Mouse (Mus musculus) CD8-positive naive resting alpha-beta T cell, adult 2 months (primary cell): ENCODE measurements around the gene Kif19a.

Experiments
- DNase-seq, 2 experiments: peaks; one replicate each; pipeline ENCODE4 v3.0.0; 2022; ENCODE audit warnings: low read depth in 2 of 2, low spot score in 2 of 2

The Kif19a gene

DNA sequence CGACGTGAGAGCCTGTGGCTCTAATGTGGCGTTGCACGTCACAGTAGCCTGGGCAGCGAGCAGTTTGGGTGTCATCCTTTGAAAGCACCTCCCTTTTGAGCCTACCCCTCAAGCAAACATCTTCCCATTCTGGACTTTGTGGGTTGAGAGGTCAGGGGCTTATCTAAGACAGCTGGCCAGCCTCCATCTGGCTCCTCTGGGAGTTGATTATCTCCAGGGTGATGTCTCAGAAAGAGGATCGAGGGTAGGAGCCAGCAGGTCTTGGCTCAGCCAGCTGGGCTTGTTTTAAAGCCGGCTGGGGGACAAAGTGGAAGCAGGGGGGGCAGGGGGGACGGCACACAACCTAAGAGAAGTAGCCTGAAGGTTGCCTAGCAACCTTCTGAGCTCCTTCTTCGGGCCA is 14.9 kb downstream of the Kif19a start:
- DNase-seq = no peak

DNA sequence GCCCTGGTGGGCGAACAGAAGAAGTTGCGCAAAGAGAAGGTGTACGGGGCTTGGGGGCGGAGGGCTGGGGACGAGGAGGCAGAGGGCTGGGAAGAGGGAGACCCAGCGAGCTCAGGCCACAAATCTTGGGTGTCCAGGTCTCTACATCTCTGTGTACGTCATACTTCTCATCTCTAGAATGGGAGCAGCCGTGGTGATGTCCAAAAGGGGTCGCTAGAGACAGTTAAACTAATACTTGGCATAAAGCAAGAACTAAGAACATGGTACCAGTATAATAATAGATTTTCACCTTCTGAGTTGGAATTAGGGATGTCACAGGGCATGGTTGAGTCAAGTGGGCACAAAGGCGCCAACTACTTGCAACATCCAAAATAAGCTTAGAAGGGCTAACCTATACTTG is 20.7 kb downstream of the Kif19a start:
- no peak for DNase-seq

DNA sequence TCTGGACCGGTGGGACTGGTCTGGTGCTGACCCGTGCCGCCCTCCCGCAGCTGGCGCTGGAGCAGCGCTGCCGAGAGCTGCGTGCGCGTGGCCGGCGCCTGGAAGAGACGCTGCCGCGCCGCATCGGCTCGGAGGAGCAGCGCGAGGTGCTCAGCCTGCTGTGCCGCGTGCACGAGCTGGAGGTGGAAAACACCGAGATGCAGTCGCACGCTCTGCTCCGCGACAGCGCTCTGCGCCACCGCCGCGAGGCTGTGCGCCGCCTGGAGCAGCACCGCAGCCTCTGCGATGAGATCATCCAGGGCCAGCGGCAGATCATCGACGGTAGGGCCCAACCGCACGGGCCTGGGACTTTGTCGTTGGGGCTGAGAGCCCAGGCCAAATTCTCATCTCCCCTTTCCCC is 21.1 kb downstream of the Kif19a start:
- DNase-seq = no peak

DNA sequence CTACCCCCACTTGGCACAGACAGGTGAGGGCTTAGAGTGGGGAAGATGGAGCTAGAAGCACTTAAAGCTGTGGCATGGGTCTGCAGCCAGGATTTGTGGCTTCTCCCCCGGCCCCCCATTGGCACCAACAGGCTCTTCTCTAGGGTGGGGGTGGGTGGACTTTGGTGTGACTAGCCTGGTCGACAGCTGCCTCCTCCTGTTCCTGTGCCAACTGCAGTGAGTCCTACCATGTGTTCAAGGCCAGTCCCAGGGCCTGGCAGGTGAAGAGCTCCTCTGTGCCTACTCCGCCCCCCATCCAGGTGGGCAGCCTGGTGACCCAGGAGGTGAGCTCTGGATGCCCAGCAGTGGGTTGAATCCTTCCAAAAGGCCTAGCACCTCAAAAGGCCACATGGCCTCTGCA is 22.4 kb downstream of the Kif19a start:
- no peak for DNase-seq

DNA sequence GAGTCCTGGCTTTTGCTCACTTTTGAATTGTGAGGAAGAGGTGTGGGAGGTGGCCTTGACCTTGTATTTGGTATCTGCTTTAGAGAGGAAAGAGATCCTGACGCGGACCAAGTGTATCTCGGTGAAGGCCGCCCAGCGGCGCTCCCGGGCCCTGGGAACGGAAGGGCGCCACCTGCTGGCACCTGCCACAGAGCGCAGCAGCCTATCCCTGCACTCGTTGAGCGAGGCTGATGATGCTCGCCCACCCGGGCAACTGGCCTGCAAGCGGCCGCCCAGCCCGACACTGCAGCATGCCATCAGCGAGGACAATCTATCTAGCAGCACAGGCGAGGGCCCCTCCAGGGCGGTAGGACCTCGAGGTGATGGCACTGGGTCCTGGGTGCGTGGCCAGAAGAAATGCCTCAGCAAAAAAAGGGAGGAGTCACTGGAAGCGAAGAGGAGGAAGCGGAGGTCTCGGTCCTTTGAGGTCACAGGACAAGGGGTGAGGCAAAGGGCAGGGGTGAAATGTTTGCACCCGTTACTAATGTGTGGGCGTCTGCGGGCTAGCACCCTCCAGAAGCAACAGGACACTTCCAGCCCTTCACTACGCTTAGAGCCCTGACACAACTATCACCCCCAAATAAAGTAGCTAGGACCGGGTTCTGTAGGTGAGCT is 24.0 kb downstream of the Kif19a start:
- peak; percentile 59 to 66 for DNase-seq

DNA sequence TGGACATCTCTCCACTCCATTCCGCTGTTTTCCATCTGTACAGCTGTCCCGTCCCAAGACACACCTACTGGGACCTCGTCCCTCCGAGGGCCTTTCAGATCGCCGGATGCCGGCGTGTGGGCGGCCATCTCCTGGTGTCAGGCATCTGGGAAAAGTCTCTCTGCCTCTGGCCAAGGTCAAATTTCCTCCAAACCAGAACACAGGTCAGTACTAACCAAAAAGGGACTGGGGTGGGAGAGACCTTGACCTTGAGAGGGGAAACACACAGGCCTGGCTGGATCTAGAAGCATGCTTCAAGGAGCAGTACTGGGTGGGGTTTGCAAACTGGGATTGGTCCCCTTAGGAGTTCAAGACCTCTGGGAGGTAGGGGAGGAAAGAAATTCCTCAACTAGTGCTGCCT is 24.5 kb downstream of the Kif19a start:
- no peak for DNase-seq

DNA sequence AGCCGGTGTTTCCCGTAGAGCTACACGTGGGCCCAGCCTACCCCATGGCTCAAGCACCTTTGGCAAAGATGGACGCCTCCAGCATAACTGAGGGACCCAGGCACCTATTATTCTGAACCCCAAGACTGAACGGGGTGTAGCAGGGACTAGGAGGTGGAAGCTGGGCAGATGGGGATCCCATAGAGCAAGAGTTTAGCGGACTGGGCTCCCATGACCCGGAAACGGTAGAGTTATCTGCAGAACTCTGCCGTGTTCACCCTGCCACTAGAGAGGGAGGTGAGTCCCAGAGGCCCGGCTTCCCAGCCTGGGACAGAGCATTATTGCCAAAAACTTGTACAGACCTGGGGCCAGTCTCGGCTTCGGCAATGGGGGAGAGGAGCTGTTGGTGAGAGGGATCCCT is 25.0 kb downstream of the Kif19a start:
- no peak for DNase-seq

DNA sequence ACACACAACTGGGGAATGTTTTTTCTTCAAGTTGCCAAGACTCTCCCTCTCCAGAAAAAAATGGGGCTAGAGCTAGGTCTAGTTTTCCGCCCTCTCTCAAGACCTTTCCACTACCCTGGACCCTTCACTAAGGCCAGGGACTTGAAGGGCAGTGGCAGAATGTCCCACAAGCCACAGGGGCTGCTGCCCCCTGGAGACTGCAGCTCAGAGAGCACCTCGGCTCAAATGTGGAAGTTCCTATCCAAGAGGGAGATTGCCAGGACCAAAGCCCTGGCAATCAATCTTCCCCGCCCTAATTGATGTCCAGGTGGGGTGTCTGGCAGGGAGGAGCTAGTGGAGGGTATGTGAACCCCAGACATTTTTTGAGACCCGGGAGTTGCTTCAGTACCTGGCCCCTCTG is 25.7 kb downstream of the Kif19a start:
- DNase-seq = no peak

DNA sequence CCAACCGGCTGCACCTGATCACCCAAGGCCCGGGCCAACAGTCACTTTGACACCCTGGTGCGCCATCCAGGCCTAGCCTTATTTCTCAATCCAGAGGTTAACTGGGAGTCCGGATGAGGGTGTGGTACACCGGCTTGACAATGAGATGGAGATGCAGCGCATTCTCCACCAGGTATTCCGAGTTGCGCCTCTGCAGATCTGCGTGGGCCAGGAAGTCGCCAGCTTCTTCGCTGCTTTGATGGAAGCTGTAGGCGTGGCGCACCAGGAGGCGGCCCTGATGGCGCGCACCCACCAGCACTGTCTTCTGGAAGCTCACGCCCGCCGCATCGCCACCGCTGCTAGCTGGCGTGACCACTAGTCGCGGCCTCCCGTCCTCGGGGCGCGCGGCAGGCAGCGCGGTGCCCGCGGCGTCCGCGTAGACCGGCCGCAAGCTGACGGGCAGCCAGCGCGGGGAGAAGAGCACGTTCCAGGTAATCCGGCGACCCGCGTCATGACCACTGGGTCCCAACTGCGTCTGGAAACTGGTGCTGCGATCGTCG is 26.2 kb downstream of the Kif19a start:
- no peak for DNase-seq

DNA sequence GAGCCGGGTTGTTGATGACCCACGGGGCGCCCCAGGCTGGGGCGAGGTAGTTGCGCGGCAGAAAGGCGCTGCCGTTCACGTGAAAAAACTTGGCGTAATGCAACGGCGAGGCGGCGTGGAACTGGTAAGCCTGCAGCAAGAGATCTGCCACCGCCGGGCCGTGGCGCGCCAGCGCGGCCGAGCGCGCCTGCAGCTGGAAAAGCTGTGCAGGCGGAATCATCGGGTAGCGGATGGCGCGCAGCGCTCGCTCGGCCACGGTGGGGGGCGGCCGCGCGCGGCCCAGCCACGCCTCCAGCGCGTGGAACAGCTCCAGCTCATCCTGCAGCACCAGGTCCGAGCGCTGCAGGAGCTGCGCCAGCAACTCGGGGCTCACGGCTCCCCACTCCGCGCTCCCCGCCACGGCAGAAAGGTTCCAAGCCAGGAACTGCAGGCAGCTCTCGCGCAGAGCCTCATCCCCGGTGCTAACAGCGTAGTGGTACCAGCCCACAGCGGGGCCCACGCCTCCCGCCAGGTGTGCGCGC is 26.8 kb downstream of the Kif19a start:
- no peak for DNase-seq

DNA sequence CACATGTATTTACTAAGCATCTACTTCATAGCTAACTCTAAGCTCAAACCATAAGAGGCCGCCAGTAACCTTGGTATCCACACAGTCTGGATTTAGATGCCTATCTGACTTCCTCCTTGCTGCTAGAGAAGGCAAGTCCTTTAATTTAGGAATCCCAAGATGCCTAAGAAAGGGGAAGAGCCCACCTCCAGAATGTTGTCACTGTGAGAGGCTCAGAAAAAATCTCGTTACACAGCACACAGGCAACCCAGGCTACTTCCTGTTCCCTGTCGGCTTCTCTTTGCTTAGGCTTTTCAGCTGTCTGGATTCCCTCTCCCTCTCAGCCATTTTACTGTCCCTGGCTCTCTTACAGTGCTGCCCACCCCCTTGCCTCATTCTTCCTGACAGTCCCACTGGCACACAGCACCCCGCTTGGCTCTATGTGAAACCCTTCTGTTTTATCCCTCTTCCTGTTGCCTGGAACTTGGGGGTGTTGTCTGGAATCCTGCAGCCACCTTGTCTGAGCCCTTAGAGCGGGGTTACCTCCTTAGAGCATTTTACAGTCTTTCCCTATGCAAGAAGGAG is 27.8 kb downstream of the Kif19a start:
- DNase-seq = no peak

DNA sequence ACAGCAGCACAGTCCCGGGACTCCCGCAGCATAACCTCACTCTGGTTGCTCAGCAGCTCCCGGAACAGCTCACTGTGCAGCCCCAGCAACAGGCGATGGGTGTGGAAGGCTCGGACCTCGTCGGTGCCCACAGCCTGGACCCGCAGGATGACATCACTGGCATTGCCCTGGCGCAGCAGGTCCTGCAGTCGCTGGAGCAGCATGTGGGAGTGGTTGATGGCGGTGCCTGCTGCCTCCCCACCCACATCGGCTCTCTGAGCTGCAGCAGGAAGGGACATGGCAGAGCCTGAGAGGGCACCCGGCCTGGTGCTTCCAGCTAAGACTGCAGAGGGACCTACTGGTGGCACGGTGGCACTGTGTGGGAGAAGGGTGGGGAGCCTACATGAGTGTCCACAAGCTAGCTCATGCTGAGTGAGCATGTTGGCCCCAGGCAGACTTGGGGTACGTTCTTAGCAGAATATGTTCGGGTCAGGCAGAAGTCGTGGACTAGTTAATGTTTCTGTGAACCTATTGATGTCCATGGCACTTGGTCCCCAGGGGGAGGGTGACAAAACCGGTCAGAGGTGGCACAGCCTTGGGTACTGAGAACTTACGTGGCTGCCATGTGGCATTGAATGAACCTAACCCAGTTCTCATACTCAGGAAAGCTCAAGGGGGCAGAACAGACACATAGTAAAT is 28.8 kb downstream of the Kif19a start:
- no peak for DNase-seq

DNA sequence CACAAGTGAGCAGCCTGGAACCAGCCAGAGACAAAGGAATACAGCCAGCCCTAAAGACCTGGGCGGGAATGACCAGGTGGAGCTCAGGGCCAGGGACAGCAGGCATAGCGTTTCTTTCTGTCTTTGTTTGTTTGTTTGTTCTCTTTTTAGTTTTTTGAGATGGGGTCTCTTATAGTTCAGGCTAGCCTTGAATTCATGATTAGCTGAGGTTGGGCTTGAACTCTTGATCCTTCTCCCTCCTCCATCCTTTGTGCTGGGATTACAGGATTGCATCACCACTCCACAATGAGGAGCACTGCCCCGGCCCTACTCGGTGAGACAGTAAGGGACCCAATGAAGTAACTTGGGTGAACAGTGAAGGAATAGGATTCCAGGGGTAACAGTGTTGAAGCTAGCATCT is 29.5 kb downstream of the Kif19a start:
- no peak for DNase-seq

DNA sequence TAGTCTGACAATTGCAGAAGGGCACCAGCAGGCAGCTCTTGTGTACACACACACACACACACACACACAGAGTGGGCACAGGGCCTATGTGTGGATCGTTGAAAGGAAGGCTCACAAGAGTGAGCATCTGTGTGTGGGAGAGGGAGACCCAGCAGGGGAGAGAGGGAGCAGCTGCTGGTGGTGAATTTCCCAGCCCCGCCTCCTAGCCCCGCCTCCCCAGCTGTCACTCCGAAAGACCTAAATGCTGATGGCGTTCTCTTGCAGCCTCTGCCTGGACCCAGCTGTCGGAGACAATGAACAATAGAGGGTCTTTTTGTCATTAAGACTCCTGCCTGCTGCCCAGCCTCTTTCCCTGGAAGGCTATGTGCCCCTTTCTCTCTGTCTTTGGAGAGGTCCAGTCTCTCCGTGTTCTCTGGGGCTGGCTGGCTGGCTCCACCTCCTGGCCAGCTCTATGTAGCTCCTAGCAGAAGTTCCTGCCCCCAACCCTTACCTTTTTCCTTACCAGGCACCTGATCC is 30.1 kb downstream of the Kif19a start:
- DNase-seq = no peak

DNA sequence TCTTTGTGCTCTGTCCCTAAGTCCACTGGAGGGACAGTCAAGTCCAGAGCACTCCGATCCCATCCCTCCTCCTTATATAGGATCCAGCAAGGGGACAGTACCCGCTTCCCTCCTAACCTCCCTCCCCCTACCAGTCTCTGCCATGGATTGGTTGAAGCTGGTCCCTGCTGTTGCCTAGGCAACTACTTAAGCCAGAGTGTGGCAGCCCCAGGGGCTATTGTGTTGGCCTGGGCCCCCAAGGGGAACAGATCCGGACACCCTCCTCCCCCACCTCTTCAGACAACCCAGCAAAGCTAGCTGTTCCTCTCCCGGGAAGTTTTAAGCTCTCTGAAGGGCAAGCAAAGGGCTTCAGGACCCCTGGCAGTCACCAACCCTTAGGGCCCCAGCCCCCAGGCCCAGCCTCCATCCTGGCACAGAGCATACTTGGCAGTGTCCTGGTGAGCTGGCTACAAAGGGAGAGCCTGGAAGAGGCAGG is 30.7 kb downstream of the Kif19a start, which contains the start of gene Btbd17:
TSS of gene Btbd17 (minus strand) at position 98 of the 475 bp plus-strand sequence.
- no peak for DNase-seq

DNA sequence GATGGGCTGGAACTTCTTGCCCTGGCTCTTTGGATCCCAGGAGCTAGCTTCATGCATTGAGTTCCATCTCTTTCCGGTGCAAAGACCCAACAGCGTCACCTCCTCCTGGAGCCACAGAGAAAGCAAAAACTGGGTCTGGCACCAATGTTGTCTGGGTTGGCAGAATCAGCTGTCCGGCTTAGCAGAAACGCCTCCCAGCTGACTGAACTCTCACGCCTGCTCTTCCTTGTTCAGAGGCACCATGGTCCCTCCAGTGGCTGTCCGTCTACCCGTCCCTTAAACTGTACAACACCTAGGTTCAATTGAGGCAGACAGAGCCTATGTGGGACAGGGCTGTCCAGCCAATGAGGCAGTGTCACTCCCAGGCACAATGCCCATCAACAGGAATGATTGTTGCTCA is 32.0 kb downstream of the Kif19a start:
- no peak for DNase-seq

DNA sequence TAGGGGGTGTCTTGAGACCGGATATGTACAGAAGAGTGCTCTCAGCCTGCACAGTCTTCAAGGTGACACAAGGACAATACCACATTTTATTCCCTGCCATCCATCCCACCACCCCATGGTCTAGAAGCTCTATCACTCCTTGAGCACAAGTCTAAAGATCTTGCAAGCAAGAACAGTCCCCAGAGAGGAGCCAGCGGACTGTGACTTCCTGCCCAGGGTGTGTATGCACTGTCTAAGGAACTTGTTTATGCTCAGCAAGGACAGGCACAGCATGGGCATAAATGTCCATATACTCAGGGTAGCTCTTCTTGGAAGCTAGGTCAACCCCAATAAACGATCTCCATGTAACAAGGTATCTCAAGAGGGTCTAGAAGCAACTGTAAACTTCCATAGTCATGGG is 32.8 kb downstream of the Kif19a start:
- no peak for DNase-seq

DNA sequence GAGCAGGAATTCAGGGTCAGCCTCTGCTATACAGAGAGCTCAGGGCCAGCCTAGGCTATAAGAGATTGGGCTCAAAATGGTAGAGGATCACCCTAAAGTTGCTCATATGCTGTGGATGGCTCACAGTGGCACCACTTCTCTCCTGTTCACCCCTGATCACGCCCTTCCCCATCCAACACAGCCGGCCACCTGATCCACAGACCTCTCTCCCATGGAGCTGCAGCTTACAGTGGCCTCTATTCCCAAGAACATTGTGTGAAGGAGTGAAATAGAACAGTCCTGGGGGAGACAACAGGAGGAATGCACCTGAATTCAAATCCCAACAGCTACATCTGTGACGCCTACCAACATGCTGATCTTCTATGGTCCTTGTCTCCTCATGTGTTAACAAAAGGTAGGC is 33.4 kb downstream of the Kif19a start, which contains the start of gene Gpr142:
TSS of gene Gpr142 (plus strand) at position 301 of the 400 bp plus-strand sequence.
- DNase-seq = no peak

DNA sequence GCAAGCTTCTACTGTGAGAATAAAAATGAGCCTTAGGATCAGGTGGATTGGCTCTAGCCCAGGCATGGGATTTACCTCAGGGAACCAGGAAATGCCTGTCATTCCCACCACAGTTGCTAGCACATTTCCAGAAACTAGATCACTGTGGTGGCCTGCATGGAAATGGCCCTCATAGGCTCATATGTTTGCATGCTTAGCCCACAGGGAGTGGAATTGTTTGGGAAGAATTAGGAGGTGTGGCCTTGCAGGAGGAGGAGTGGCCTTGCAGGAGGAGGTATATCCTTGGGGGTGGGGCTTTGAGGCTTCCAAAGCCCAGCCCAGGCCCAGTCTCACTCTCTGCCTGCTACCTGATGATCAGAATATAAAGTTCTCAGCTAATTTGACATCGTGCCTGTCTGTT is 36.7 kb downstream of the Kif19a start:
- DNase-seq = no peak

DNA sequence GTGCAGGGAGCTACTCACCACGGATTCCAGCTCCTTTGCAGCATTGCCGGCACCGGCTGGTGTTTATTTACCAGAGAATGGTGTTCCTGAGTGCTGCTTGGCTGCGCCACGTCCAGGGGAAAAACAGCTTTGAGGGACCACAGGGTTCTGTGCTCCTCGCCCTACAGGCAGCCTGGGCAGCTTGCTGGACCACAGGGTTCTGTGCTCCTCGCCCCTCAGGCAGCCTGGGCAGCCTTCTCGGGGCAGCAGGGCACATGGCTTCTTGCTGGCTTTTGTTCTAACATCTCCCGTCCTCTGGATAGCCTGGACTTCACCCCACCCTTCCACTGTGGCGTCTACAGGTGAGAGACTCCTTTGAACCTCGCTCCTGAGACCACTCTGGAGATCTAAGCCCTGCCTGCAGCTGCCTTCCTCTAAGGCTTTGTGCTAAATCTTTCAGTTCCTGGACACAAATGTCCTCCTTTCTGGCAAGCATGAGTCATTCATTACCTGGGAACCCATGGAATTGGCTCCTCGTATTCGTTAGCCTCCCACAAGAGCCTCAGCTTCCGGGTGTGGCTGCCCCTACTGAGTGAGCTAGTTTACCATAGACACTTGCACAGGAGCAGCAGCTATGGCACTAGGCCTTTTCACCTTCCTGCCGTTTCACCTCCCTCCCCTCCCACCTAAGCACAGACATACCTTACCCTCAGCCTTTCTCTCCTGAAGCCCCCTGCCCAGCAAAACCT is 37.5 kb downstream of the Kif19a start:
- no peak for DNase-seq

DNA sequence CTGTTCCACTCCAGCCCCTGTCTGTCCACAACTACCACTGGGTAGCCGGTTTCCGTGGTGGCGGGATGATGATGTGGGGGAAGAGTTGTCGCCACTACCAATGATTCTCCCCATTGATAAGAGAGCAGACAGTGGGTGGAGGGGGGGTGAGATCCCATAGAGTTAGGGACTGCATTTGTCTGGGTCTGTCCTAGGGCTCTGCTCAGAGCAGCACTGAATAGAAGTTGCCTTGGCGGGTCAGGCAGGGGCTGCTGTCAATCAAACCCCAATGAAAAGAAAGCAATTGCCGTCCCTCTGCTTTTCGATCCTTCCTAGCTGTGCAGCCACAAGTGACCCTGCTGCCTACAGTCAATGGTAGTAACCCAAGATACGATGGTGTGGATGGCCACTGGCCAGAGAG is 38.8 kb downstream of the Kif19a start:
- DNase-seq = no peak
